Mouse (Mus musculus): ENCODE measurements around the gene Zfp804b.

DNA sequence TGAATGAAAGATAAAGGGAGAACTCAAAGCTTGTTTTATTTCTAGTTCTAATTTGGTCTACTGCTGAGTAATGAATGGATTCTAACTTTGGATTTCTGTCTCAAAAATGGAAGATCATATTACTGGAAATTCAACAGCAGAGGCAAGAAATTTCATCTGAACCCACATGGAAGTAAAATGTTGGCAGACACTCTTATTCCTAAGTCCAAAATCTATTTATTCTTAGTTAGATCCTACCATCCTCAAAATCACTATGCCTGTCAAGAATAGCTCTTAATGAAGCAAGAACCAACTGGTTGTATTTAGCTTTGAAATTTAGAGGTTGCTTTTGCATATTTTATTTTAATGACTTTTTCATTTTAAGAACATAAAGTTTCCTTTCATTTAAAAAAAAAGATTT lies 473.6 kb downstream of the Zfp804b start:
- TF ChIP-seq CTCF (IDR thresholded peaks at IDR 0.05; ENCODE audit: low read depth, low read length): no peak
- TF ChIP-seq POLR2A (IDR thresholded peaks at IDR 0.05; ENCODE audit: extremely low read depth, insufficient read depth, low read length): no peak

Measured in liver, adult 2 months (tissue).